Mouse (Mus musculus) CH12.LX (cell line): ENCODE data around the gene Fchsd2. TPM values are rescaled to one million over a fixed set of nuclear protein-coding genes. Genes with fewer than 3 reads are reported as not detected.

Experiments used
- DNase-seq: peaks from one replicate; pipeline ENCODE4 v3.0.0-alpha.2; 2013; ENCODE audit errors: extremely low read depth
- H3K27ac ChIP-seq: 2 replicates; pipeline ENCODE4 v1.5.1; 2012; ENCODE audit warnings: low read depth, mild to moderate bottlenecking, control low read depth, moderate library complexity; ENCODE audit not compliant: insufficient read depth
- H3K27me3 ChIP-seq: replicated peaks from 2 replicates; pipeline ENCODE3; 2012; ENCODE audit warnings: inconsistent platforms
- H3K36me3 ChIP-seq, 2 experiments: replicated peaks in 1 of 2; 2 replicates each; pipeline versions ENCODE3 to v1.6.1; 2012; ENCODE audit warnings: inconsistent platforms in 1 of 2, low read length in 1 of 2, mild to moderate bottlenecking in 1 of 2, mixed read lengths in 1 of 2, moderate library complexity in 1 of 2; ENCODE audit not compliant: control insufficient read depth in 1 of 2, insufficient read depth in 1 of 2
- H3K4me1 ChIP-seq, 2 experiments: 2 replicates each; pipeline ENCODE4 v1.6.1; 2012; ENCODE audit warnings: inconsistent platforms in 1 of 2, moderate library complexity in 1 of 2; ENCODE audit not compliant: insufficient read depth in 2 of 2, control insufficient read depth in 1 of 2
- H3K4me2 ChIP-seq: 2 replicates; pipeline ENCODE4 v1.6.1; 2012; ENCODE audit warnings: low read depth, mild to moderate bottlenecking, control low read depth; ENCODE audit not compliant: poor library complexity, insufficient read depth, severe bottlenecking
- H3K4me3 ChIP-seq, 3 experiments: fragments of 150-350 bp in 1 of 3; sonication (generic) in 1 of 3; replicated peaks in 1 of 3; 2 replicates each; pipeline versions ENCODE3 to v1.5.1; 2011 to 2012; ENCODE audit warnings: low read depth in 2 of 3, low read length in 2 of 3, mild to moderate bottlenecking in 2 of 3, moderate library complexity in 2 of 3, control low read depth in 1 of 3, improper control_type of control experiment in 1 of 3, inconsistent platforms in 1 of 3, mixed read lengths in 1 of 3; ENCODE audit not compliant: poor library complexity in 1 of 3
- H3K79me2 ChIP-seq: replicated peaks from 2 replicates; pipeline ENCODE4 v1.6.1; 2012; ENCODE audit warnings: mild to moderate bottlenecking, moderate library complexity; ENCODE audit not compliant: control insufficient read depth, poor library complexity, insufficient read depth, severe bottlenecking; ENCODE audit errors: extremely low read depth
- H3K9ac ChIP-seq: 2 replicates; pipeline ENCODE4 v1.6.1; 2012; ENCODE audit warnings: low read depth, mild to moderate bottlenecking, control low read depth, moderate library complexity; ENCODE audit not compliant: insufficient read depth
- H3K9me3 ChIP-seq: replicated peaks from 2 replicates; pipeline ENCODE3; 2012; ENCODE audit warnings: low read length, inconsistent platforms, mixed read lengths
- BHLHE40 ChIP-seq: IDR thresholded peaks from 2 replicates; pipeline ENCODE4 v1.6.1; 2011; ENCODE audit warnings: mild to moderate bottlenecking, low read depth, low read length, improper control_type of control experiment
- CHD1 ChIP-seq: IDR thresholded peaks from 2 replicates; pipeline ENCODE4 v1.6.1; 2012; ENCODE audit warnings: low read depth, low read length, improper control_type of control experiment, inconsistent platforms
- CHD2 ChIP-seq: IDR thresholded peaks from 2 replicates; pipeline ENCODE4 v1.6.1; 2011; ENCODE audit warnings: low read length, improper control_type of control experiment
- CTCF ChIP-seq, 2 experiments: IDR thresholded peaks in 1 of 2; conservative IDR thresholded peaks in 1 of 2; 2 replicates each; pipeline ENCODE4 v1.5.1; 2011 to 2012; ENCODE audit warnings: low read depth in 2 of 2, low read length in 2 of 2, improper control_type of control experiment in 1 of 2, inconsistent platforms in 1 of 2, mild to moderate bottlenecking in 1 of 2, moderate library complexity in 1 of 2
- ELF1 ChIP-seq: IDR thresholded peaks from 2 replicates; pipeline ENCODE4 v1.6.1; 2014; ENCODE audit warnings: low read depth, mild to moderate bottlenecking, inconsistent platforms, low read length, improper control_type of control experiment
- EP300 ChIP-seq: IDR thresholded peaks from 2 replicates; pipeline ENCODE4 v1.6.1; 2011; ENCODE audit warnings: low read length, improper control_type of control experiment
- ETS1 ChIP-seq: conservative IDR thresholded peaks from 2 replicates; pipeline ENCODE4 v1.6.1; 2012; ENCODE audit warnings: low read depth, mild to moderate bottlenecking, inconsistent platforms, low read length, improper control_type of control experiment, moderate library complexity
- HCFC1 ChIP-seq: IDR thresholded peaks from 2 replicates; pipeline ENCODE4 v1.6.1; 2012; ENCODE audit warnings: low read depth, mild to moderate bottlenecking, inconsistent platforms, low read length, improper control_type of control experiment
- IRF4 ChIP-seq: IDR thresholded peaks from 2 replicates; pipeline ENCODE4 v1.6.1; 2014; ENCODE audit warnings: low read depth, mild to moderate bottlenecking, inconsistent platforms, low read length, improper control_type of control experiment
- JUN ChIP-seq: IDR thresholded peaks from 2 replicates; pipeline ENCODE4 v1.6.1; 2011; ENCODE audit warnings: low read depth, mild to moderate bottlenecking, low read length, improper control_type of control experiment, moderate library complexity; ENCODE audit not compliant: insufficient read depth
- JUND ChIP-seq: conservative IDR thresholded peaks from 2 replicates; pipeline ENCODE4 v1.6.1; 2011; ENCODE audit warnings: low read depth, low read length, improper control_type of control experiment
- KAT2A ChIP-seq: IDR thresholded peaks from 2 replicates; pipeline ENCODE4 v1.6.1; 2012; ENCODE audit warnings: low read length, improper control_type of control experiment, inconsistent platforms; ENCODE audit not compliant: insufficient replicate concordance
- MAFK ChIP-seq: IDR thresholded peaks from 2 replicates; pipeline ENCODE4 v1.6.1; 2011; ENCODE audit warnings: low read length, improper control_type of control experiment; ENCODE audit not compliant: insufficient replicate concordance
- MAZ ChIP-seq: IDR thresholded peaks from 2 replicates; pipeline ENCODE4 v1.6.1; 2012; ENCODE audit warnings: low read depth, mild to moderate bottlenecking, inconsistent platforms, low read length, improper control_type of control experiment, moderate library complexity
- MXI1 ChIP-seq: IDR thresholded peaks from 2 replicates; pipeline ENCODE4 v1.6.1; 2011; ENCODE audit warnings: mild to moderate bottlenecking, low read depth, low read length, improper control_type of control experiment
- NELFE ChIP-seq: IDR thresholded peaks from 2 replicates; pipeline ENCODE4 v1.6.1; 2011; ENCODE audit warnings: low read depth, low read length, improper control_type of control experiment
- NRF1 ChIP-seq: IDR thresholded peaks from 2 replicates; pipeline ENCODE4 v1.6.1; 2014; ENCODE audit warnings: low read depth, mild to moderate bottlenecking, inconsistent platforms, low read length, improper control_type of control experiment, moderate library complexity
- SIN3A ChIP-seq: IDR thresholded peaks from 2 replicates; pipeline ENCODE4 v1.6.1; 2012; ENCODE audit warnings: low read length, improper control_type of control experiment, inconsistent platforms
- SMC3 ChIP-seq: IDR thresholded peaks from 2 replicates; pipeline ENCODE4 v1.6.1; 2011; ENCODE audit warnings: low read depth, low read length, improper control_type of control experiment
- TBP ChIP-seq: conservative IDR thresholded peaks from 2 replicates; pipeline ENCODE4 v1.6.1; 2011; ENCODE audit warnings: low read depth, low read length, improper control_type of control experiment
- TCF12 ChIP-seq: IDR thresholded peaks from 2 replicates; pipeline ENCODE4 v1.6.1; 2014; ENCODE audit warnings: low read depth, mild to moderate bottlenecking, inconsistent platforms, low read length, improper control_type of control experiment
- UBTF ChIP-seq: IDR thresholded peaks from 2 replicates; pipeline ENCODE4 v1.6.1; 2012; ENCODE audit warnings: low read depth, mild to moderate bottlenecking, inconsistent platforms, low read length, improper control_type of control experiment, moderate library complexity
- USF2 ChIP-seq: conservative IDR thresholded peaks from 2 replicates; pipeline ENCODE4 v1.6.1; 2011; ENCODE audit warnings: low read depth, low read length, improper control_type of control experiment
- ZC3H11A ChIP-seq: IDR thresholded peaks from 2 replicates; pipeline ENCODE4 v1.6.1; 2012; ENCODE audit warnings: low read depth, mild to moderate bottlenecking, inconsistent platforms, low read length, improper control_type of control experiment
- ZKSCAN1 ChIP-seq: IDR thresholded peaks from 2 replicates; pipeline ENCODE4 v1.6.1; 2012; ENCODE audit warnings: low read depth, inconsistent platforms, low read length, improper control_type of control experiment, borderline replicate concordance
- dilution Hi-C: fragments of 300-500 bp; cut with MboI; formaldehyde crosslinking; loops from 2 replicates; pipeline ENCODE4 v1.14.3; 2020; ENCODE audit warnings: low sequenced_read_pairs; ENCODE audit not compliant: extremely low pct_unique_long_range_greater_than_20kb, extremely low pct_ligation_motif_present
- in situ Hi-C: fragments of 300-500 bp; cut with MboI; formaldehyde crosslinking; loops from 3 replicates; pipeline ENCODE4 v1.14.3; 2019; ENCODE audit warnings: low sequenced_read_pairs, low pct_ligation_motif_present, low pct_unique_long_range_greater_than_20kb, mixed read lengths
- polyA plus RNA-seq: library from polyadenylated mRNA; unstranded; fragments of >175 nt; gene quantifications from 2 replicates; pipeline ENCODE4 v1.2.1, GENCODE M21; 2012; ENCODE audit warnings: low read depth; ENCODE audit not compliant: insufficient read length
- total RNA-seq, 2 experiments: library from RNA; depleted of rRNA; stranded (reverse); fragments of 300-350 nt in 1 of 2; fragments of >200 nt in 1 of 2; gene quantifications; 2 replicates each; pipeline ENCODE4 v1.2.3; 2012 to 2014

Fchsd2 gene
- total and polyA plus RNA-seq, 3 experiments: 23.8 to 38.2 (median 25.5) TPM

DNA sequence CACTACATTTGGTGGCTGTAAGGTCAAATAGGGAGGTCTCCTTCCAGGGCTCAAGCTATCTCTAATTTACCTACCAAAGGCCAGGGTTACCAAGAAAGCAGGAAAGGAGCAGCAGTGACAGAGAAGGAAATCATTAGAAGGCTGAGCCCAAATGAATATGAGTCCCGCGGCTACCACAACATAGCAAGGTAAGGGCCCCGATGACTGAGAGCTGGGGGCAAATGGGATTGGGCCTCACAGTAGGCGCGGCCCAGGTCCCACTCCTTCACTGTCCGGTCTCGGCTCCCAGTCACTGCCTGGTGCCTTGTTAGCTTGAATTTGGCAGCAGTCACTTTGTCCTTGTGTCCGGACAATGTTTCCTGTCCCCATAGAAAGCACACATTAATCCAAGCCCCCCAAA lies 199.0 kb downstream of the Fchsd2 start:
- no peak for DNase-seq
- Histone ChIP-seq H3K9ac (no peak overlapping the region), H3K4me3 (no peak overlapping the region), H3K4me1 (peaks cover 16 to 80% of the 10 kb centered on the region in 2 experiments), H3K9me3 (no peaks in the 10 kb centered on the region), H3K27me3 (no peaks in the 10 kb centered on the region), H3K79me2 (no peaks in the 10 kb centered on the region), H3K4me2 (no peak overlapping the region), H3K36me3 (peaks cover 66 to 91% of the 10 kb centered on the region in 2 experiments), H3K27ac (0 out of 2 replicates have a peak overlapping the region, but pooled peaks have one; percentile 20)
- no peak for TF ChIP-seq MXI1
- TF ChIP-seq EP300: no peak
- no peak for TF ChIP-seq ETS1
- no peak for TF ChIP-seq ELF1
- no peak for TF ChIP-seq NRF1
- TF ChIP-seq TBP: no peak
- TF ChIP-seq MAFK: no peak
- TF ChIP-seq ZC3H11A: no peak
- TF ChIP-seq CHD2: no peak
- no peak for TF ChIP-seq JUN
- no peak for TF ChIP-seq IRF4
- no peak for TF ChIP-seq TCF12
- no peak for TF ChIP-seq MAZ
- TF ChIP-seq UBTF: no peak
- no peak for TF ChIP-seq JUND
- TF ChIP-seq SMC3: no peak
- dilution Hi-C loops (no loop called here), in situ Hi-C loops (no loop called here)

DNA sequence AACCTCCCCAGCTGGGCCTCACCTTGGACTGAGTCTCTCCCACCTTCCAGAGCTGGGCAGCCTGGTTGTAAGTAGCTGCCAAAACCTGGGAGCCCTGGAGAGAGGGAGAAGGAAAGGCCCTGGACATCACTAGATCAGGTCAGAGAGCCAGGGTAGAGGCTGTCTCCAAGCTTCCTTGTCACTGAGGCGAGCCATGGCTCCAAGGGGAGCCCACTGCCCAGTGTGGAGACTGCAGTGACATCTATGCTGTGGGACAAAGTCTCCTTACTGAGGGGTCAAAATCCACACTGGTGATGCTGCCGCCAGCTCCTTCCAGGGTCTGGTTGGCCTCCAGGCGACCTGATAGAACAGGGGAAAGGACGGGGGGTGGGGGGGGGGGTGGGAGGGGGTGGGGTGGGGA lies 199.4 kb downstream of the Fchsd2 start:
- no peak for DNase-seq
- H3K9me3 ChIP-seq: no peaks in the 10 kb centered on the region
- dilution Hi-C loops: no loop called here
- in situ Hi-C loops: no loop called here
- no peak overlapping the region for H3K4me3 ChIP-seq
- H3K4me2 ChIP-seq: no peak overlapping the region
- H3K79me2 ChIP-seq: no peaks in the 10 kb centered on the region
- H3K4me1 ChIP-seq: peaks cover 16 to 76% of the 10 kb centered on the region in 2 experiments
- no peaks in the 10 kb centered on the region for H3K27me3 ChIP-seq
- H3K9ac ChIP-seq: no peak overlapping the region
- no peak overlapping the region for H3K27ac ChIP-seq
- TF ChIP-seq JUND (no peak), TCF12 (no peak), CHD1 (no peak), ZC3H11A (no peak), SIN3A (no peak), MAZ (no peak), NELFE (no peak), KAT2A (no peak), CTCF (conservative IDR thresholded peaks at IDR 0.05 in 1 of 2, IDR thresholded peaks at IDR 0.05 in 1 of 2; ENCODE audit: low read depth in 2 of 2, low read length in 2 of 2) (no peak), HCFC1 (no peak), USF2 (no peak), ETS1 (no peak), NRF1 (no peak), ZKSCAN1 (no peak), UBTF (no peak), BHLHE40 (no peak)
- H3K36me3 ChIP-seq: peaks cover 70 to 91% of the 10 kb centered on the region in 2 experiments
